Mouse (Mus musculus) kidney, adult 2 months (tissue): Measurements from ENCODE around the gene Cpne5.

Experiments used
- CTCF ChIP-seq: fragments of 200-500 bp; conservative IDR thresholded peaks from 2 replicates; pipeline ENCODE4 v1.5.1; 2011; ENCODE audit warnings: low read depth, mild to moderate bottlenecking, control low read depth, low read length, moderate library complexity, mixed read lengths; ENCODE audit not compliant: insufficient read depth, insufficient read length
- POLR2A ChIP-seq: fragments of 200-500 bp; IDR thresholded peaks from one replicate; pipeline ENCODE4 v1.6.1; 2011; ENCODE audit warnings: low read depth, low read length, control low read depth

DNA sequence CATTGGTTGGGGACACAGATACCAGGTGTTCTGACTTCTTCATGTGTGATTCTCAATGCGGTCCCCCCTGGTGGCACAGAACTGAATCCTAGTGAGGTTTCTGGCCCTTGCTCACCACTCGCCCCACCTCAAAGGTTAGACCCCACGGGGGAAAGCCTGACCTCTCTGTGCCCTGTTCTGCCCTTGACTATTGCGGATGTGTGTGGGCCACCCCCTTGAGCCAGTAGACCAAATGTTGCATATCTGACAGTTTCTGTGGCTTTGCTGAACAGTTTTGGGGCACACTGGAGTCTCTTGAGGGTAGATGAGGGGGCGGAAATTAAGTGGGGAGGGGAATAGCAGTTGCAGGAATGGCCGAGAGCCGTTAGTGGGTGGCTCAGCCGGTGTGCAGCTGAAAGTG lies 94.7 kb downstream of the Cpne5 start:
- TF ChIP-seq CTCF (no peak), POLR2A (no peak)
